Mouse (Mus musculus) liver, adult 2 months (tissue): ENCODE measurements at regions not wholly inside any gene's neighbourhood (a gene's known extent, or its start where the extent isn't known, plus 50 kb on each side); places are given as distances from the start of the nearest gene placed in this dataset.

Experiments
- CTCF ChIP-seq: fragments of 200-500 bp; IDR thresholded peaks from 2 replicates; pipeline ENCODE4 v1.5.1; 2011; ENCODE audit warnings: low read depth, low read length, control low read depth
- POLR2A ChIP-seq: fragments of 200-500 bp; IDR thresholded peaks from 2 replicates; pipeline ENCODE4 v1.6.1; 2011; ENCODE audit warnings: low read length, control low read depth; ENCODE audit not compliant: insufficient read depth; ENCODE audit errors: extremely low read depth

- no peak for TF ChIP-seq CTCF
- no peak for TF ChIP-seq POLR2A
Observed at GRCm38 (mm10) chr19:60015614-60016300, 72.3 kb upstream of the Rab11fip2 start.
